Mouse (Mus musculus) regulatory T cell (primary cell): ENCODE data around the gene Sp140.
"Not testable (repeated sequence)": the region's sequence is repeated elsewhere in the genome, so short reads cannot be mapped to it uniquely, and the experiment has no call there.

ENCODE experiments used
- in situ Hi-C: fragments of 300-600 bp; cut with MboI, MseI; formaldehyde crosslinking; loops from one replicate; pipeline ENCODE4 v1.15.1; 2025; ENCODE audit warnings: high pct_unique_total_duplicates

The Sp140 gene

DNA sequence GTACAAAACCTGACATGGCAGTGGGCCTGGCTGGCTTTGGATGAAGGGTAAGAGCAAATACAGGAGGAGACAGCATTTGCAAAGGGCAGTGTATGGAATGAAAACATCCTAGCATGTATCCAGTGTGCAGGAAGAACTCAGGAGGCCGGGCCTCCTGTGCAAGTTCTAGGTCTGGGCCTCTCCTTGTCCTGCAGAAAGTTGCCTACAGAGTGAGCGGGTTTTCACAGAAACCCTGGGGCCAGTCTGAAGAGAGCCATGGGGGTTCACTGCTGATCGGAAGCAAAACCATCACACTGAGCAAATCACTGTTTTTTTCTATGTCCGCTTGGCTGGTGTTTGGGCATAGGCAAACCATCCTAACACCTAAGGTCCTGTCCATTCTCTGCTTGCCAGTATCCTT lies 38.0 kb downstream of the Sp140 start:
- in situ Hi-C loops = loop anchor here (5.0 kb wide), 1 partner anchor 566 kb away; no protein-coding TSS in a partner anchor

DNA sequence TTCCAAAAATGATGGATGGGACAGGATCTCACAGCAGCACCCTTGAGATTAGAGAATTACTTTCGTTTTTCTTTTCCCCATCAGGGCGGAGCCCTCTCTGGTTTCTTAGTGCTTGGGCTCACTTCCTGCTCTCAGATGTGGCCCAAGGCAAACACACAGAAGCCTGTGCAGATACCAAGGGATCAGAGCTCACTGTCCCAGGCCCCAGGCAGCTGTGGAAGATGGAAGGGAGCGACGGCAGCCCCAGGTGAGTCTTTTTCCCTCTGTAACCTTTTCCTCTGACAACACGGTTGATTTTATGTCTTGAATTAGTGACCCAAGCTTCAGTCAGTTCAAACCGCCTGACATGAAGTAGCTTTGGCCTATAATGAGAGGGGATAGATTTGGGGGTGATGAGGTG lies 49.7 kb downstream of the Sp140 start, which contains the start of gene Sp100:
TSS of gene Sp100 (plus strand) at position 108 of the 400 bp plus-strand sequence.
- in situ Hi-C loops = loop anchor here (10.0 kb wide), 1 partner anchor 325 kb away; no protein-coding TSS in a partner anchor

DNA sequence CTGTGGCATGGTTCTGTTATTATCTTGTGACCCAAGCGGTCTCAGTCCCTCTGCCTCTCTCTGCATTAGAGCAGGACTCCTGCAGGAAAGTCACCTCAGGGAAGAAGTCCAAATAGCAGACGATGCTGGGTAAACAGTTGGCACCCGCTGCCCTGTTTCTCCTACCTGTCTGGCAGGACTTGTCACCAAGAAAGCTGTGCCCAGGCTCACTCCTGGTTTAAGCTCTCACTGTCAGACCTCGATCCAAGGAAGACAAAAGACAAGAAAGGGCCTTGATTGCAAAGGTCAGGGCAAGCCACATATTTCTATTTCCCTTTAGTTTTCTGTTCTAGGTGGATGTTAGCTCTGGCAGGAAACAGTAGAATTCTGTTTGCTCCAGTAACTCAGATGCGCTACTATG lies 50.3 kb downstream of the Sp140 start:
- in situ Hi-C loops = not testable (repeated sequence)

DNA sequence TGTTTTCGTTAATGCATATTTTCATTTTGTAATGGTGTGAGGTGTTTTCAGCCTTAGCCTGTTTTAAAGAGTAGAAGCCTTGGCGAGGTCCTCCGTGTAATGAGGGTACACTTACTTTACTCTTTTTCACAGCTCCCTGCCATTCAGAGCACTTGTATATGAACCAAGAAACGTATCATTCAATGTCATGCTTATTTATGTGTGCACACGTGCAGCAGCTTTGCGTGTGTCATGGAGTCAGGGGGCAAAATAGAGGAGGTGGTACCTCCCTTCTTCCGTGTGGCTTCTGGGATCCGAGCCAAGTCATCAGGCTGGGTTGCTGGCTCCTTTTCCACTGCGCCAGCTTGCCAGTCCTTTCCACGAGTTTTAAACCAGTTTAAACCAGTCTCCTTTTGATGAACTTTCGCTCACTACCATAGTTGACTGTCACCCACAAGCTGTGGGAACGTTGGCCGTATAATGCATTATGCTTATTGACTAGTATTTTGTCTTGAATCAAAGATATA lies 51.6 kb downstream of the Sp140 start:
- in situ Hi-C loops = not testable (repeated sequence)

DNA sequence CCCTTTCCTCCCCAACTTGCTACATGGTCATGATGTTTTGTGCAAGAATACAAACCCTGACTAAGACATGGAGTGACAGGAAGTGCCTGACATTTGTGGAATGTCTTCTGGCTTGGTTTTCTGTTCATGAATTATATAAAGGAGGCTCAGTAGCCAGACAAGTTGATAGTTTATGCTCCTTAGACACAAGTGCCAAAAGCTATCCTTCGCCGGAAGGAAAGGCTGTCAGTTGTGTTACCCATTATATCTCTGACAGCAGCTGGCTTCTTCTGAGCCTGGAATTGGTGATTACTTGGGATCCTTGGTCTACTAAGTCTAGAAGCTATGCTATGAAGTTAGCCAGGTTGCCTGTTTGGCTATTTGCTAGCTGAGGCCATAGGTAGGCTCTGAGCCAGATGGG lies 57.0 kb downstream of the Sp140 start:
- in situ Hi-C loops = not testable (repeated sequence)

DNA sequence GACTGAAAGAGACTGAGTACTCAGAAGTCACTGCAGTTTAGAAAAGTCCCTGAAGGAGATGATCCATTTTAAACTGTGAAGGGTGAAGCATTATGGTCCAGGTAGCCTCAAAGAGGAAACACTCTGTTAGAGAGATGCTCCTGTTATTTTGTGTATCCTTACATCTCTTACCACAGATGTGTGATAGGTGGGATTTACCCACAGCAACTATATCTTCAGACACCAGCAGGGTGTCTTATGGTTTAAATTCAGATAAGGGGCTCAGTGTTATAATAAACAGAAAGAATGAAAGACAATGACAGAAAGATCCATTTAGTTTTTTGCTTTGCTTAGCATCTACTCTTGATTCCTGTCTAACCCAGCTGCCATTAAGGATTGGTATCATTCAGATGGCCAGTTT lies 64.1 kb downstream of the Sp140 start:
- in situ Hi-C loops = no loop called here

DNA sequence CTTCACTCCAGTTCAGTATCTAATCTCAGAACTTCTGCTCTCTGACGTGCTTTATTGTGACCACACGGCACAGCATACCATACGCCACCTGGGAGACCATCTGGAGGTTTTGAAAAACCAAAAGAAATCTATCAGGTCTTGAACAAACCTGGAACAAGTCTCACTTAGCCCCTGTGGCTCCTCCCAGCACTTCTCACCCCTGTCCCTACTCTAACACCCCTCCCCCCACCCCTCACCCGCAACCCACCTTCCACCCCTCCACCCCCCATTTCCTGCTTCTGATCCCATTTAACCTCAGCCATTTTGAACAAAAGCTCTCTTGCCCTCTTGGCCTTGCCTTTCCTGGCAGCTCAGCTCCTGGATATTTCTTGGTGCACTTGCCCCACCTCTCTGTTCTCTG lies 80.0 kb downstream of the Sp140 start:
- in situ Hi-C loops = loop anchor here (5.0 kb wide), 1 partner anchor 57 kb away; no protein-coding TSS in a partner anchor

DNA sequence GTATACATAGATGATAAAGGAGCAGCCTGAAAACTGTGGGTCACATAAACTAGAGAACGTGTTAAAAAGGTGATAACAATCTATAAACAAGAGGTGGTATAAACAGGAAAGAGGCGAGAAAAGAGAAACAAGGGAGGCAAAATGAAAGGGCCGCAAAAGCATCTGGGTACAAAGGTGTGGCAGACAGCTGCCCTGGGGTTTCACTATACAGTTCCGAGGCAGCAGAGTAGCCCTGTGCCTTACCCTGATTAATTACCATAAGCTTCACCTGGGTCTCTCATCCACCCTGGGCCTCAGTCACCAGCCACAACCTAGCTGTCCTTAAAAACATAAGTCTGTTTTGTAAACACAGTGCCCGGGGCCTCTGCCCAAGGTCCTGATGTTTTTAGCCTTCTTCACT lies 86.5 kb downstream of the Sp140 start:
- in situ Hi-C loops = no loop called here

DNA sequence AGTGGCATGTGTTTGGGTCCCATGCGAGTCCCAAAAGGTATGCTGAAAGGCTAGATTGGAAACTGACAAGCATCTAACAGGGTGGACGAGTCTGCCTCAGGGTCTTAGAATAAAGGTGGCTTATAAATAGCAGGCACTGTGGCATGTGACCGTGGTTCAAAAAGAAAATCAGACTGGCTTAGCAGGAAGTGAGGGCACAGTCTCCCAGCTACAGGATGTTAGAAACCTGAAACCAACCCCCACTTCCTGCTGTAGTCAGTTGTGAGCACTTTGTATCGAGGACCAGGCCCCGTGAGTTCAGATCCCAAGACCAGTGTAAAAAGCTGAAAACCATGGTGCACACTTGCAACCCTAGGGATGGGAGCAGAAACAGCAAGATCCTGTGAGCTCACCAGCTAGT lies 87.2 kb downstream of the Sp140 start:
- in situ Hi-C loops = no loop called here

DNA sequence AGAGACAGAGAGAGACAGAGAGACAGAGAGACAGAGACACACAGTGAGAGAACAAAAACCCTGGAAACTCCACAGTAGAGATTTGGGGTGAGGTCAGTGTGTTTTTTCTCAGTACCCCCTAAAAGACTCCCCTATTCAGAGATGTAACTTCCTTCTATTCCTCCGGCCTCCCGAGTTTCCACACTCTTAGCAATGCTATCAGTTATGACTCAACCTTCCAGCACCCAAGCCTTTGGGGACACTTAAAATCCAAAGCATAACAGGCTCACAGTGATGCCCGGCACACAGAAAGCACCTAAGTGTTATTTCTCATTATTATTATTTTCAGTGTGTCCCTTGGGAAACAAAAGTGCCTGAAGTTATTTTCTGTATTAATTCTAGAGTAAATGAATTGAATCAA lies 90.4 kb downstream of the Sp140 start:
- in situ Hi-C loops = no loop called here

DNA sequence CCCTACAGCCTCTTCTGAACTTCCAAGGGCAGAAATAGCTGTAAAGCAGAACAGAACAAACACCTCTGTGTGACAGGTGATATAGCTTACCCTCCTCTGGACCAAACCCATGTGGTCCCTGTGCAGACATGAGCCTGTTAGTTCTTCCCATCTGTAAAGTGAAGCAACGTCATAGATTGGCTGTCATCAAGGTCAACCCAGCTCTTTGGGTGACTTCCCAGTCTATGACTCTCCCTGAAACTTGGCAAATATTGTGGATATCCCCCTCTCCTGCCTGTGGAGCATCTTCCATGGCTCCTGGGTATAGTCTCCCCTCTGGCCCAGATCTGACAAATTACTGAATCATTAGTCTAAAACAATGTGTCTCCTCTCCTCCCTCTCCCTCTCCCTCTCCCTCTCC lies 92.1 kb downstream of the Sp140 start:
- in situ Hi-C loops = no loop called here

DNA sequence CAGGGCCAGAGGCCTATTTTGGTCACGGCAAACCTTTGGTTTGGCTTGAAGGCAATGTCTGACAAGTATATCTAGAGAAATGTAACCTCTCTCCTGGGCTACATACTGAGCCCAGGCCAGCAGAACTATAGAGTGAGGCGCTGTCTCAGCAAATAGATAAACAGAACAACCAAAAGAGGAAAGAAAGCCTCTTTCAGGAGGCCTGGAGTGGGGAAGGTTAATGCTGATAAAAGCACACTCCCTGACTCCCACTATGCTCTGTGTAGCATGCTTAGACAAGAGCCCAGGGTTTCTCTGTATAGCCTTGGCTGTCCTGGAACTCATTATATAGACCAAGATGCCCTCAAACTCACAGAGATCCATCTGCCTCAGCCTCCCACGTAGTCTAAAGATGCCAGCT lies 93.1 kb downstream of the Sp140 start:
- in situ Hi-C loops = no loop called here
